Mouse (Mus musculus): ENCODE measurements around the gene Gm5134.

- no peak for TF ChIP-seq EP300 (IDR thresholded peaks at IDR 0.05)
- no peak for TF ChIP-seq CTCF (IDR thresholded peaks at IDR 0.05)
These were observed 97.5 kb downstream of the Gm5134 start for GRCm38 (mm10) chr10:76051860-76052259.

Measured in lung, postnatal 0 days (tissue).